Mouse (Mus musculus) heart, embryonic 16.5 days (tissue): ENCODE results near the gene Trim54. TPM values are rescaled to one million over a fixed set of nuclear protein-coding genes. Genes with fewer than 3 reads are reported as not detected.
A peak's percentile ranks its signal among the peaks of the same experiment; 100 is the strongest.

Source experiments
- ATAC-seq: fragments of 200-750 bp; cut with Nextera tagmentation; replicated peaks from 2 replicates; pipeline ENCODE4 v1.8.0; 2017; ENCODE audit warnings: moderate number of reproducible peaks; ENCODE audit not compliant: insufficient read depth, low FRiP score; ENCODE audit errors: extremely low read depth
- H3K27ac ChIP-seq: fragments of 300-500 bp; sonication (generic); 2 replicates; pipeline ENCODE4 v1.5.1; 2014; ENCODE audit warnings: mild to moderate bottlenecking, low read length, control low read depth, moderate library complexity
- H3K27me3 ChIP-seq: fragments of 300-500 bp; sonication (generic); 2 replicates; pipeline ENCODE4 v1.6.1; 2014; ENCODE audit warnings: low read length, mixed read lengths; ENCODE audit not compliant: control insufficient read depth, insufficient read depth
- H3K36me3 ChIP-seq: fragments of 300-500 bp; sonication (generic); 2 replicates; pipeline ENCODE4 v1.6.1; 2014; ENCODE audit not compliant: control insufficient read depth, insufficient read depth
- H3K4me1 ChIP-seq: fragments of 300-500 bp; sonication (generic); 2 replicates; pipeline ENCODE4 v1.6.1; 2014; ENCODE audit warnings: low read length, mixed read lengths; ENCODE audit not compliant: control insufficient read depth, insufficient read depth
- H3K4me2 ChIP-seq: fragments of 300-500 bp; sonication (generic); 2 replicates; pipeline ENCODE4 v1.6.1; 2014; ENCODE audit warnings: low read depth, mild to moderate bottlenecking, control low read depth, low read length
- H3K4me3 ChIP-seq: fragments of 300-500 bp; sonication (generic); 2 replicates; pipeline ENCODE4 v1.5.1; 2014; ENCODE audit warnings: mild to moderate bottlenecking, control low read depth, low read length
- H3K9ac ChIP-seq: fragments of 300-500 bp; sonication (generic); 2 replicates; pipeline ENCODE4 v1.6.1; 2014; ENCODE audit warnings: low read length, control low read depth
- H3K9me3 ChIP-seq: fragments of 300-500 bp; sonication (generic); replicated peaks from 2 replicates; pipeline ENCODE4 v1.6.1; 2016; ENCODE audit warnings: low read length; ENCODE audit not compliant: control insufficient read depth
- WGBS: fragments of 180-500 bp; shearing (Covaris S2); extraction: QIAGEN DNeasy Blood & Tissue Kit; methylation state at CpG from one replicate; pipeline ENCODE4 v1.1.7; 2014; 5-methylcytosine and 5-hydroxymethylcytosine counted together
- polyA plus RNA-seq: library from polyadenylated mRNA; unstranded; fragments of >200 nt; fragmentation: Nextera tagmentation; extraction: Ambion mirVana; gene quantifications from 2 replicates; pipeline ENCODE4 v1.2.1, GENCODE M21; 2015

The Trim54 gene
- 8.1 and 11.2 TPM in 2 replicates for polyA plus RNA-seq

- peak within 1 kb of the TSS; percentile 18; the same call in 1 of the 2 replicates for H3K9ac ChIP-seq
- peak within 1 kb of the TSS; percentile 55 for H3K4me2 ChIP-seq
These were observed at the start of gene Trim54 for GRCm38 (mm10) chr5:31116354-31116753. Trim54 (plus strand) TSS chr5:31116712.

GRCm38 (mm10) chr5:31069810-31070209 is 46.7 kb upstream of the Trim54 start:
- no peaks in the 10 kb centered on the region for H3K4me1 ChIP-seq
- H3K36me3 ChIP-seq, result peaks cover 66% of the 10 kb centered on the region
- no peak for ATAC-seq
- WGBS, result 95% methylated on average over 3 of the region's 3 CpGs
- no peaks in the 10 kb centered on the region for H3K27me3 ChIP-seq
- H3K4me2 ChIP-seq, result no peak overlapping the region
- no peaks in the 10 kb centered on the region for H3K9me3 ChIP-seq
- H3K4me3 ChIP-seq, result no peak overlapping the region
- no peak overlapping the region for H3K27ac ChIP-seq
- H3K9ac ChIP-seq, result no peak overlapping the region

More at GRCm38 (mm10) chr5:31116354-31116753, at the start of gene Trim54:
- 16% methylated on average over 3 of the region's 3 CpGs for WGBS
- Histone ChIP-seq H3K27ac (peak within 1 kb of the TSS; percentile 48), H3K36me3 (no peaks in the 10 kb centered on the region), H3K27me3 (no peaks in the 10 kb centered on the region), H3K4me3 (peak within 1 kb of the TSS; percentile 30), H3K9me3 (peaks cover 3% of the 10 kb centered on the region; the same call in 1 of the 2 replicates), H3K4me1 (peaks cover 2% of the 10 kb centered on the region; the same call in 1 of the 2 replicates)
- ATAC-seq, result peak; percentile 80

GRCm38 (mm10) chr5:31071059-31071458 is 45.5 kb upstream of the Trim54 start:
- WGBS, result 85% methylated on average over 2 of the region's 2 CpGs
- no peak overlapping the region for H3K4me3 ChIP-seq
- no peaks in the 10 kb centered on the region for H3K9me3 ChIP-seq
- H3K9ac ChIP-seq, result no peak overlapping the region
- H3K27ac ChIP-seq, result no peak overlapping the region
- H3K36me3 ChIP-seq, result peaks cover 72% of the 10 kb centered on the region
- H3K4me2 ChIP-seq, result no peak overlapping the region
- no peak for ATAC-seq
- no peaks in the 10 kb centered on the region for H3K4me1 ChIP-seq
- no peaks in the 10 kb centered on the region for H3K27me3 ChIP-seq

GRCm38 (mm10) chr5:31071821-31072220 is 44.7 kb upstream of the Trim54 start:
- no peak overlapping the region for H3K4me2 ChIP-seq
- no peak overlapping the region for H3K27ac ChIP-seq
- peaks cover 76% of the 10 kb centered on the region for H3K36me3 ChIP-seq
- H3K4me1 ChIP-seq, result no peaks in the 10 kb centered on the region
- 91% methylated on average over 11 of the region's 11 CpGs for WGBS
- H3K27me3 ChIP-seq, result no peaks in the 10 kb centered on the region
- ATAC-seq, result no peak
- H3K9me3 ChIP-seq, result no peaks in the 10 kb centered on the region
- H3K9ac ChIP-seq, result no peak overlapping the region
- no peak overlapping the region for H3K4me3 ChIP-seq

- Histone ChIP-seq H3K36me3 (peaks cover 70% of the 10 kb centered on the region), H3K4me2 (no peak overlapping the region), H3K27ac (no peak overlapping the region), H3K27me3 (no peaks in the 10 kb centered on the region), H3K9me3 (no peaks in the 10 kb centered on the region), H3K4me1 (no peaks in the 10 kb centered on the region), H3K4me3 (no peak overlapping the region), H3K9ac (no peak overlapping the region)
- ATAC-seq, result no peak
- 89% methylated on average over 12 of the region's 12 CpGs for WGBS
These were observed 43.3 kb upstream of the Trim54 start for GRCm38 (mm10) chr5:31073176-31073575.

GRCm38 (mm10) chr5:31076346-31076745 is 40.2 kb upstream of the Trim54 start:
- Histone ChIP-seq H3K4me2 (no peak overlapping the region), H3K4me1 (peaks cover 6% of the 10 kb centered on the region; the same call in 1 of the 2 replicates), H3K9me3 (no peaks in the 10 kb centered on the region), H3K27ac (no peak overlapping the region), H3K4me3 (no peak overlapping the region), H3K36me3 (peaks cover 53% of the 10 kb centered on the region), H3K27me3 (no peaks in the 10 kb centered on the region), H3K9ac (no peak overlapping the region)
- no peak for ATAC-seq
- 80% methylated on average over 13 of the region's 13 CpGs for WGBS

GRCm38 (mm10) chr5:31080059-31080794 is 36.3 kb upstream of the Trim54 start:
- no peaks in the 10 kb centered on the region for H3K27me3 ChIP-seq
- H3K27ac ChIP-seq, result no peak overlapping the region
- H3K4me2 ChIP-seq, result no peak overlapping the region
- peaks cover 23% of the 10 kb centered on the region for H3K4me1 ChIP-seq
- no peak overlapping the region for H3K9ac ChIP-seq
- no peak overlapping the region for H3K4me3 ChIP-seq
- WGBS, result 63% methylated on average over 13 of the region's 13 CpGs
- 0 out of 2 replicates have a peak, but pooled peaks have one; percentile 10 for ATAC-seq
- peaks cover 21% of the 10 kb centered on the region for H3K36me3 ChIP-seq
- H3K9me3 ChIP-seq, result no peaks in the 10 kb centered on the region

- H3K4me2 ChIP-seq, result no peak overlapping the region
- no peak overlapping the region for H3K4me3 ChIP-seq
- H3K9ac ChIP-seq, result no peak overlapping the region
- H3K36me3 ChIP-seq, result peaks cover 16% of the 10 kb centered on the region; the same call in 1 of the 2 replicates
- no peak overlapping the region for H3K27ac ChIP-seq
- ATAC-seq, result no peak
- WGBS, result 67% methylated on average over 3 of the region's 3 CpGs
- H3K4me1 ChIP-seq, result peaks cover 23% of the 10 kb centered on the region
- no peaks in the 10 kb centered on the region for H3K27me3 ChIP-seq
- H3K9me3 ChIP-seq, result no peaks in the 10 kb centered on the region
These were observed 35.7 kb upstream of the Trim54 start for GRCm38 (mm10) chr5:31080795-31081164.

- peaks cover 23% of the 10 kb centered on the region for H3K4me1 ChIP-seq
- H3K36me3 ChIP-seq, result peaks cover 13% of the 10 kb centered on the region; the same call in 1 of the 2 replicates
- no peak overlapping the region for H3K9ac ChIP-seq
- ATAC-seq, result no peak
- H3K4me2 ChIP-seq, result no peak overlapping the region
- H3K9me3 ChIP-seq, result no peaks in the 10 kb centered on the region
- H3K27ac ChIP-seq, result no peak overlapping the region
- H3K27me3 ChIP-seq, result no peaks in the 10 kb centered on the region
- no peak overlapping the region for H3K4me3 ChIP-seq
- 82% methylated on average over 3 of the region's 3 CpGs for WGBS
These were observed 35.1 kb upstream of the Trim54 start for GRCm38 (mm10) chr5:31081386-31081785.
